Mouse (Mus musculus) right cerebral cortex, postnatal 10 days (tissue): Measurements from ENCODE around the gene Timd2.
"Not testable (repeated sequence)": the region's sequence is repeated elsewhere in the genome, so short reads cannot be mapped to it uniquely, and the experiment has no call there.

Source experiments
- DNase-seq, 2 experiments: peaks; one replicate each; pipeline ENCODE4 v3.0.0; 2021; ENCODE audit warnings: low spot score in 2 of 2

Timd2 gene

GRCm38 (mm10) chr11:46706664-46707356 lies at the start of gene Timd2:
Timd2 (minus strand) TSS chr11:46707061.
- DNase-seq: no peak

- DNase-seq: not testable (repeated sequence)
These were observed 48.9 kb upstream of the Timd2 start for GRCm38 (mm10) chr11:46755714-46756113.

DNA sequence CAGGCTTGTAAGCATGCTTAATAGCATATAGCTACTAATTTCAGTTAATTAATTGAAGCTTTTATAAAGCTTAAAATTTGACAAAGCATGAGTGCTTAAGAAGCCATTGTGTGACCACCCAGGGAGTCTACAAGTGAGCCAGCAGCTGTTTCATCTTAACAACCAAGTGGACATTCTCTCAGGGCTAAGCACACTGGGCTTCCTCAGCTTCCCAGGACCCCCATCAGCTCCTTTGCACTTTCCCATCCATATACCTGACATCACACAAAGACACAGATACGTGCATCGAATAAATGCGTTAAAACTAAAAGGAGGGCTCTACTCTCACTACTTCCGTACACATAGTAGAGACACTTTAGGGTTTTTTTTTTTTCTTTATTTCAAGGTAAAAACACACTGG lies 47.8 kb upstream of the Timd2 start:
- no peak for DNase-seq

DNA sequence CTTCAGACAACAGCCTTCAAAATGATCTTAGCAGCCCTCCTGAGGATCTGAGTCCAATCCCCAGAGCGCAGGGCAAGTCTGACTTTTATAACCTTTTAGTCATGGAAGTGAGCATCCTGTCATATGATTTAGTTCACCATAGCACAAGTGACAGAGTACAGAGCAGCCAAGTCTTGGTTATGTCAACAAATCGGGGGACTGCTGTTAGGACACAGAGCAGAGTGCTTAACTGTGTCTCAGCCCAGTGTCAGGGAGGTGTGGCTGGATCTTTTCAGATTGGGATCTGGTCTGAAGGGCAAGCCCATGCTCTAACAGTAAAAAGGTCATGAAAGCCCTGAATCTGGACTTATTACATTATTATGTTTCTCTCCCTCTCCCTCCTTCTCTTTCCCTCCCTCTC lies 46.8 kb upstream of the Timd2 start:
- DNase-seq: no peak

GRCm38 (mm10) chr11:46747996-46748395 lies 41.1 kb upstream of the Timd2 start:
- DNase-seq: no peak

DNA sequence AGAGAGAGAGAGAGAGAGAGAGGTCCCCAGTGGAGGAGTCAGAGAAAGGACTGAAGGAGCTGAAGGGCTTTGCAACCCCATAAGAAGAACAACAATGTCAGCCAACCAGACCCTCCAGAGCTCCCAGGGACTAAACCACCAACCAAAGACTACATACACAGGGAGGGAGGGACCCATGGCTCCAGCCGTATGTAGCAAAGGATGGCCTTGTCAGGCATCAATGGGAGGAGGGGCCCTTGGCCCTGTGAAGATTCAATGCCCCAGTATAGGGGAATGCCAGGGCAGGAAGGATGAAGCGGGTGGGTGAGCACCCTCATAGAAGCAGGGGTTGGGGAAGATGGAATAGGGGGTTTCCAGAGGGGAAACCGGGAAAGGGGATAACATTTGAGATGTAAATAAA lies 34.9 kb upstream of the Timd2 start:
- DNase-seq: no peak

DNA sequence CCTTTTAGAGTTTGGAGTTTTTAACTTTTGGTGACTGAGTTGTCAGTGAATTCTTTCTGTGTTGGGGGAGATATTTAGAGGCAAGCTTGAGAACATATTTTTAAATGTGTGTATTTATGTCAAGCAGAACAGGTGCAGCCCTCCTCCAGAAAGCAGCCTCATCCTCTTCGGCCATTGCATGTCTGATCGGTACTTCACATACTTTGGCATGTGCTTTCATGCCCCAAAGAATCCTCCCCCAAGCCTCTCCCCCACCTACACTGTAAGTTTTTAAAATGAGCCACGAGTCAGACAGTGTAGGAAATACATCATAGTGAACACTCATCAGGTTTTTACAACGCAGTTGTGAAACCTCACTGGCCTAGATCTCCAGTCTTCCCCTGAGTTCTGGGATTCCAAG lies 34.0 kb upstream of the Timd2 start:
- no peak for DNase-seq

DNA sequence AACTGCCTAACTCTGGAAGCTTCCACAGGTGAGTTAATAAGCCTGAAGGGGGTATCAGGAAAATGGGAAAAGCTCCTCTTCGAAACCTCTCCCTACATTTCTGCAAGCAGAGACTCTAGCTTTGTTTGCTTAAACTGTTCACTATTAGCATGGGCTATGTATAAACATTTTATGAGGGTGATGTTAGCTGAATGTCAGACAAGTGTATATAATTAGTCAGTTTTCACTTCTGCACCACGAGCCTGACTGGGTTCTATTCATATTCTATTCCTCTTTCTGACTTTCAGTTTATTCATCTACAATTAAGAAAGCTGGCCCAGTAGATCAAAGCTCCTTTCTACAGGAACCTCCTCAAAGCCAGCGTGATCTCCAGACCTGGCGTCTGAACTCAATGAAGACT lies 32.6 kb upstream of the Timd2 start:
- no peak for DNase-seq

DNA sequence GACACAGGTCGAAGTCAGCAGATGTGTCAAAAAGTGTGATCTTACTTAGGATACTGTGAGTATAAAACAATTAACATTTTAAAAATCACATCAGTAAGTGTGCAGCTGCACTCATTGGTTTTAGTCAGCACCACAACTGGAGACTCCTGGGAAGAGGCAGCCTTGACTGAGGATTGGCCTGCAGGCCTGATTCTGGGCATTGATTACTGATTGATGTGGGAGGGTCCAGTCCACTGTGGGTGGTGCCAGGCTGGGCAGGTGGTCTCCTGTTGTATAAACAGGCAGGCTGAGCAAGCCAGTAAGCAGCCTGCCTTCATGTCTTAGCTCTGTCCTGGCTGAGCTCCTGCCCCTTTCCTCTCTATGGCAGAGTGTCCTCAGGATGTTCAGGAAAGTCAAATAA lies 28.2 kb upstream of the Timd2 start, which contains the start of gene Havcr1:
TSS of gene Havcr1 (plus strand) at position 5 of the 400 bp plus-strand sequence.
- not testable (repeated sequence) for DNase-seq

GRCm38 (mm10) chr11:46734617-46735016 lies 27.8 kb upstream of the Timd2 start:
- DNase-seq: no peak

- peak; percentile 56 to 67 for DNase-seq
These were observed 26.5 kb upstream of the Timd2 start for GRCm38 (mm10) chr11:46733242-46733789.

GRCm38 (mm10) chr11:46731541-46732070 lies 24.7 kb upstream of the Timd2 start:
- no peak for DNase-seq

- no peak for DNase-seq
These were observed 8.0 kb downstream of the Timd2 start for GRCm38 (mm10) chr11:46698830-46699229.

DNA sequence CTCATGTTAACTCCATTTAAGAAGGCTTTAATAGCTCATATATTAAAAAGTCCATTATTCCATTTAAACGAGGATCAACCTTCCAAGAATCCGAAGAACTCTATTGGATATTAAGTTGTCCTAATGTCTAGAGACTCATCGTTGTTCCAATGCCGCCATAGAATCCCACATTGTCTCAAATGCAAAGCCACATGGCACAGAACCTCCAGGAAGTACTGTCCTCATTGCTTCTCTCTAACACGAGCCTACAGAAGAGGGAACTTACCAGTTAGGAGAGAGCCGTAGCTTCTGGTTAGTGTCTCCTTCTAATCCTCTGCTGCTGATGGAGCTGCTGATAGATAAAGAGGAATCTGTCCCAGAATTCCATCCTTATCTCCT lies 8.6 kb downstream of the Timd2 start:
- no peak for DNase-seq

GRCm38 (mm10) chr11:46697433-46698277 lies 9.2 kb downstream of the Timd2 start:
- DNase-seq: no peak

DNA sequence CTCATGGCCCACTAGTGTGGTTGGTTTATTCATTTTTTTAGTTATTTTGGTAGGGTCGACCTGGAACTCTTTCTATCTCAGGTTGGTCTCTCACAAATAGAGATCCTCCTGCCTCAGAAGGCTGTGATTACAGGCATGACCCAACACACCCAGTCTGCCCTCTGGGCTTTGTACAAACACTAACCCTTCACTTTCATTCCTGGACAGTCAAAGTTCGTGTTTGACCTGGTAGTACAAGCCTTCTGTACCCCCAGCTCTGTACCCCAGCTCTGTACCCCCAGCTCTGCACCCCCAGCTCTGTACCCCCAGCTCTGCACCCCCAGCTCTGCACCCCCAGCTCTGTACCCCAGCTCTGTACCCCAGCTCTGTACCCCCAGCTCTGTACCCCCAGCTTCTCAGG lies 11.0 kb downstream of the Timd2 start:
- DNase-seq: not testable (repeated sequence)

- no peak for DNase-seq
These were observed 16.7 kb downstream of the Timd2 start for GRCm38 (mm10) chr11:46690136-46690535.

- no peak for DNase-seq
These were observed 23.1 kb downstream of the Timd2 start for GRCm38 (mm10) chr11:46683723-46684122.

DNA sequence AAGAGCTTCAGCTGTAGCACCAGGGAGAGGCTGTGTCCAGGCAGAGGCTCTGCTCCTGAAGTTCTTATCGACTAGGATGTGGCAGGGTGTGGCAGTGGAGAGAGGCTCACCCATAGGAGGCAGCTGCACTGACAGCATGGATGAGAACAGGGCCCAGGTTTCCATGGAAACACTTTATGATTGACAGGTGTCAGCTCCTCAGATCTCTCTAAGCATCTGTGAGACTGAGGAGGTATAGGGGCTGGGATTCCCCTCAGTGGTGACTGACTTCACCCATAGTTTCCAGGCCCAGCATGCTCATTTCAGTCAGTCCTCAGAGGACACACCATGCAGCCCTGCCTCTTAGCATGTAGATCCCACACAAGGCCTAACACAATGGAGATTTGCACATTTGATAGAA lies 24.0 kb downstream of the Timd2 start:
- DNase-seq: no peak

DNA sequence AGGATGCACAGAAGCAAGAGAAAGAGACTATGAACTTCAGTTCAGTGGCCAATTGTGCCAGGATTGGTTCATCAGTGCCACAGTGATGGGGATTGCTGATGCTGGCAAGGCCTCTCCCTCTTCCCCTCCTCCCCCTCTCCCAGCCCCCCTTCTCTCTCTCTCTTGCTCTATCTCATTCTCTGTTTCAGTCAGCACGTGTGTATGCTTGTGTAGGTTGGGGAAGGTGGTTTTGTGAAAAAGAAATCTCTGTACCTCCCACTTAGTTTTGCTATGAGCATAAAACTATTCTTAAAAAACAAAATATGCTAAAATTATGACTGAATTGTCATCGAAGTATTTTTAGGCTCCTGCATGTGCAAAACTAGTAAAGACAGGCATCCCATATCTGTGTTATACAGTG lies 38.9 kb downstream of the Timd2 start:
- no peak for DNase-seq

- no peak for DNase-seq
These were observed 39.8 kb downstream of the Timd2 start for GRCm38 (mm10) chr11:46667105-46667504.
